Mouse (Mus musculus) retina, postnatal 7 days (tissue): ENCODE data around the gene Grin2a.

Source experiments
- DNase-seq: peaks from one replicate; pipeline ENCODE4 v3.0.0-alpha.2; 2012; ENCODE audit warnings: low read depth, low spot score

Grin2a gene

GRCm38 (mm10) chr16:9964469-9964868 lies 30.9 kb downstream of the Grin2a start:
- DNase-seq = no peak

DNA sequence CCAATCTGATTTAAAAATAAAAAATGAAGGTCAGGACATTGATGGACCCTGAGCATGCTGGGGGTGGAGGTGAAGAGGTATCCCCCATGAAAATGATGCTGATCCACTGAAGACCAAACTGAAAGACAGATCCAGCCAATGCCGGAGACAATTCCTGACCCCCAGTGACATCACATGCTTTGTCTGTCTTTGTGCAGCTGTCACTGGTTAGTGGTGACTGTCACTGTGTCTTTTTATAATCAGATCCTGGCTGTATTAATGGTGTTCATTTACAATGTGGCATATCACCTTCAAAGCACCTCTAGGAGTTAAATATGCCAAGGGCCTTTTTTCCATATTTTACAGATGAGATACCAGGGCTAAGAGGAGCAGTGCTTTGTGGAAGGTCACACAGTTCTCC lies 32.9 kb downstream of the Grin2a start:
- DNase-seq = no peak

GRCm38 (mm10) chr16:9959340-9959739 lies 36.0 kb downstream of the Grin2a start:
- DNase-seq = no peak

DNA sequence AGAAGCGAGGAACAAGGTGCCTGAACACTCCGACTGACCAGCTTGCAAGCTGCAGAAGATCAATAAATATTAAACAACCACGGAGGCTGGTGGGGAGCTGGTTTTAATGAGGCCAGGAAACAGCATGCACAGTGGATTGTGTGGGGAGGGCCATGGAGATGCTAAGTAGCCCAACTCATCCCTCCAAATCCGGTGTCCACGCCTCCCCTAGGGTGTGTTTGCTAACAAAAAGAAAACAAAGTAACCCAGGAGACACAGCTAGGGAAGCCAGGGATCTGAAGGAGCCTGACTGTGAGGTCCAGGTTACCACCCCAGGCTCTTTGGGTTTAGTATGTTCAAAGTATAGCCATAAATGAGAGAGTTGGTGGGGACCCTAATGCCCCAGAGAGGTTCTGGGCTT lies 41.1 kb downstream of the Grin2a start:
- no peak for DNase-seq

GRCm38 (mm10) chr16:9953396-9953831 lies 41.9 kb downstream of the Grin2a start:
- DNase-seq = no peak

- DNase-seq = no peak
Measured at GRCm38 (mm10) chr16:9949250-9949649, 46.1 kb downstream of the Grin2a start.

DNA sequence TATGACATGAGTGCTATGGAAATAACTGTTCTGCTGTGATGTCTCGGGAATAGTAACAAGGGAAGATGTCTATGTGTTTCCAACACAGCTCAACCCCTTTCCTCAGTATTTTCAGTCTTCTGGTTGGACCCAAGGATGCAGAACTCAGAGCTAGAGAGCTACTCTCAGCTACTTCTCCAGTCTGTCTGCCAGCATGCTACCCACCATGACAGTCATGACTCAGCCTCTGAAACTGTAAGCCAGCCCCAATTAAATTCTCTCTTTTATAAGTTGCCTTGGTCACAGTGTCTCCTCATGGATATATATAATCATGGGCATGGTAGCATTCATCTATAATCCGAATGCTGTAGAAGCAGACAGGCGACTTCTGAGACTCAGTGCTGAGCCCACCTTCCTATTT lies 47.9 kb downstream of the Grin2a start:
- no peak for DNase-seq

DNA sequence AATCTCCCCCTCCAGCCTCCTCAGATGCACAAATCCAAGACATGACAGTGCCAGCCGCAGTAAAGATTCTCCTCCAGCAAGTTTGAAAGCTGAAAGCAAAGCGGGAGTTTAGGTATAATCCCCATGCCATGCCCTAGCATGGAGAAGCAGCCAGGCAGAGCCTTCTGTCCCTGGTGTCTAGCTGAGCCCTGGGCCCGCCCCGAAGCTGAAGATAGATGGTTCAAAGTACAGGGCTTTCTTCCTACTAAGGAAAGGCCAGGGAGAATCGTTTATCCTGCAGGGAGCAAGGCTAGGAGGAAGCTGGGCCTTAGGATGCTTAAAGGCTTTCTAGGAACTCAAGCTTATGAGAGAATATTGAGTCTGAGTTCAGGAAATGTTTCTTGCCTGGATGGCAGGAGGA lies 50.5 kb downstream of the Grin2a start:
- DNase-seq = no peak

GRCm38 (mm10) chr16:9941306-9941930 lies 53.9 kb downstream of the Grin2a start:
- no peak for DNase-seq

GRCm38 (mm10) chr16:9940716-9941115 lies 54.6 kb downstream of the Grin2a start:
- no peak for DNase-seq

DNA sequence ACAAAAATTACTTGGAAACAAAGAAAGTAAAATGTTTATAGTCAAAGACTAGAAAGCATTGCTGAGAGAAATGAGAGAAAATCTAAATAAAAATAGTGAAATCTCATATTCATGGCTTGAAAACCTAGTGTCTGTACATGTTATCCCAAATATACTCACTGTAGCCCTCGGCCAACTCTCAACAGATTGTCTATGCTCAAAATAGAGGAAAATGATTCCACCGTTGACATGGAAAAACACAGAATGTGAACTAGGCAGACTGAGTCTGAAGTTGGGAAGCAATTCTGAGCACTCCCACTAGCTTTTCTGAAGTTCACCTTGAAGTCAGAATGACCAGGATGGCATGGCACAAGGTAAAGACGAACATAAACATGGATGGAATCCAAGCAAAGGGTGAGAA lies 84.7 kb downstream of the Grin2a start:
- DNase-seq = no peak

- no peak for DNase-seq
Measured at GRCm38 (mm10) chr16:9909225-9909624, 86.1 kb downstream of the Grin2a start.

DNA sequence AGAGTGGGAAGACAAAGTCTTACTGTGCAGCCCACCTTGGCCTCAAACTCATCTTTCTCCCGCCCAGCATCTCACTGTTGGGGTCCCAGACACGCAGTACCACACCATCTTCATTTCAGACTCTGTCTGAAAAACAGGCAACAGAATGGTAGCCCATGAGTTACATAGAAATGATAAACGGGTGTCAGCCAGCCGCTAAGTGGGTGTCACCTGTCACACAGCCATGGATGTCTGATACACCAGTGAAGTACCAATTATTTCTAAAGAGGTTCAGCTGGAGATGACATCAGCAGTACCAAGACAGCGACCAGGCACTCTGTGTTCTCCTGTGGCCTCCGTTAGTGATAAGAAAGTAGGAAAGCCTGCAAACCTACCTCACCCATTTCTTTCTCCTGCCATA lies 90.9 kb downstream of the Grin2a start:
- no peak for DNase-seq

DNA sequence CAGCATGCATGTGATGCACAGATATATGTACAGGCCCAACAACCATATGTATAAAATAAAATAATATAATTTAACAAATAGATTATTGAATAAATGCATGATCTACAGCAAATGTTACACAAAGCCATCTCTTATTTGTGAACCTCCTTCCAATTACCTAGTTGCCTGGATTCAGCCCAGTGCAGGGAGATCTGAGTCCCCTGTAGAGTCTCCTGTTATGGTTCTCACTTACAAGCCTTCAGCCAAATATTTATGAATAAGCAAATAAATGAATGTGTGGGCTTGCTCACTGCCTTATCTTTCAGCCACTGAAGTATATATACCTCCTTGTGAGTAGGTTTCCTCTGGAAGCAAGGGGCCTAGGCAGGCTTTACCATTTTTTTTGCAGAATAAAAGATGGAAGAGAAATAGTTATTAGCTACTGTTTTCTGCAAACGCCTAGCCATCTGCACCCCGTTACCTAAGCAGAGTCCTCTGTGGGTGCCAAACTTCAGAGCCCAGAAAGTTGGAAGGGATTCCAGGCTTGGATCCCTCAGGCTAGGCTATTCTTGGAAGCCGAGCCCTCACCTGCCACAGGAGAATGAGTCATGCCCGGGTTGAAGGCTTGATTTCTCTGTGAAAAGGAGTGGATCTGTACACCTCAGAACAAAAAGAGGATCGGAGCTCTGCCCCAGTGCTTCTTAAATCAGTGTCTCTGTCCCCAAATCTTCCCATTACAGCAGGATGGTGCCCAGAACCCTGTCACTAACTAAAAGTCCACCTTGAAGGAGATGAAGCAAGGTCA lies 92.5 kb downstream of the Grin2a start:
- no peak for DNase-seq

GRCm38 (mm10) chr16:9901433-9901832 lies 93.9 kb downstream of the Grin2a start:
- no peak for DNase-seq

- DNase-seq = no peak
Measured at GRCm38 (mm10) chr16:9900996-9901395, 94.4 kb downstream of the Grin2a start.

GRCm38 (mm10) chr16:9900196-9900595 lies 95.2 kb downstream of the Grin2a start:
- DNase-seq = no peak

DNA sequence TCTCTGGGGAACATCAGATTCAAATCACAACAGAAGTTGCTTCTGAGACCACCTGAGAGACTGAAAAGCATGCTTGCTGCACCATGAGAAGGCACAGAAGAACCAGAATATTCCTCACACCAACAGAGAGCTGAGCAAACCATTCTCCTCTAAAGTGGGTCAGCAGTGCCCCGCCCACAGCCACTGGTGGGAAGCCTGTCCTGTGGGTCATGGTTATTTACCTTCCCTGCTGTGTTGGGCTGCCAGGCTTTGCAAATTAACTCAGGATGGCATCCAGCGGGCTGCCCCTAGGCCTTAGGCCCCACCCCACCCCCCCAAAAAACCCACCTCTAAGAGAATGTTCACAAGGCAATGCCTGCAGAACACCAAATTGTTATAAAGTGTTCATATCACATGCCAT lies 96.2 kb downstream of the Grin2a start:
- DNase-seq = no peak

GRCm38 (mm10) chr16:9895581-9895980 lies 99.8 kb downstream of the Grin2a start:
- DNase-seq = no peak

DNA sequence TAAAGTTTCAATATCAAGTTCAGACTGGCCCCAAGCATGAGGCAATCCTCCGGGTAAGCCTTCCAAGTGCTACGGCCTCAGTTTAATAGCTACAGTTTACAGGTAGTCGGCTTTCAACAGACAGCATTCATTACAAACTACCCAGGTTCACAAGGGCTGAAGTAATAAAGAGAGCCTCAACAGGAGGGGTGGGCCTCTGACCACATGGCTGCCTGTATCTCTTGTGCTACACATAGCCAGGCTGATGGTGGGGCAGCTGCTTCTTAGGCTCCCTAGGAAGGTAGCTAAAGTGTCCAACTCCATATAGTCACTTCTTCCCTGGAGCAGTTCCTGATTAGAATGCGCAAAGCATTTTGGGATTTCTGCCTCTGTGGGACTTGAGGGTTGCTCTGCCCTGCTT lies 109.2 kb downstream of the Grin2a start:
- no peak for DNase-seq

GRCm38 (mm10) chr16:9884141-9884540 lies 111.2 kb downstream of the Grin2a start:
- DNase-seq = no peak

DNA sequence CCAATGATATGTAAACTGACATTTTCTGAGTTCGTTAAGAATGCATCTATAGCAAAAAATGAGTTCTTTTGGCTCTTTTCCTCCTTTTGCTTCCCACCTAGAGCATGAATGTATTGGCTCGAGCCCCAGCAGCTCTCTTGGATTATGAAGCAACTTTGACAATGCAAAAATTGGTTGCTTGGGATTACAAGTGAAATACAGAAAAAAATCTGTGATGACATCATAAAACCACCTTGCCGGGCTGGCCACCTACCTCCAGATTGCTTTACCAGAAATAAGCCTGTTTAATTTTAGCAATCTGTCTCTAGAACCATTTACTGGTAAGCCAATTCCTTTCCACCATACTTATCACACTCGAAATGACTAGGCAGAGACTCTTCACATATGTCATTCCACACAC lies 112.9 kb downstream of the Grin2a start:
- DNase-seq = no peak

- no peak for DNase-seq
Measured at GRCm38 (mm10) chr16:9873001-9873400, 122.4 kb downstream of the Grin2a start.
